Mouse (Mus musculus) ES-CJ7 (cell line): ENCODE results near the gene Trap1a.

Source experiments
- DNase-seq: peaks from one replicate; pipeline ENCODE4 v3.0.0; 2011; ENCODE audit warnings: low read depth, low spot score

The Trap1a gene

DNA sequence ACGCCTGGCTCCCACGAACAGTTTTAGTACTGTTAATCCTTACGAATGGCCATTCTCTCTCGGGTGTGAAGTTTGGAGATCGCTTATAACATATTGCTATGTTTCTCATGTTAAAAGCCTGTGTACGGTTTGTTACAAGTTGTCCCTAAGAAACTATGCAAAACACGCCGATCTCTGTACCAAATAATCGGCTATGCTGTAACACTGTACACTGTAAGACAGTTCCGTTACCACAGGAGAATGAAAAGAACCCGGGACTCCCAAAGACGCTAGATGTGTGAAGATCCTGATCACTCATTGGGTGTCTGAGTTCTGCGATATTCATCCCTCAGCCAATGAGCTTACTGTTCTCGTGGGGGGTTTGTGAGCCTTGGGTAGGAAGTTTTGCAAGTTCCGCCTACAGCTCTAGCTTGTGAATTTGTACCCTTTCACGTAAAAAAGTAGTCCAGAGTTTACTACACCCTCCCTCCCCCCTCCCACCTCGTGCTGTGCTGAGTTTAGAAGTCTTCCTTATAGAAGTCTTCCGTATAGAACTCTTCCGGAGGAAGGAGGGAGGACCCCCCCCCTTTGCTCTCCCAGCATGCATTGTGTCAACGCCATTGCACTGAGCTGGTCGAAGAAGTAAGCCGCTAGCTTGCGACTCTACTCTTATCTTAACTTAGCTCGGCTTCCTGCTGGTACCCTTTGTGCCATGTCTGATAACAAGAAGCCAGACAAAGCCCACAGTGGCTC is at the start of gene Trap1a:
Gene Trap1a, plus strand, starts transcription at position 421 of the 732 bp plus-strand sequence.
- DNase-seq: peak; percentile 94

DNA sequence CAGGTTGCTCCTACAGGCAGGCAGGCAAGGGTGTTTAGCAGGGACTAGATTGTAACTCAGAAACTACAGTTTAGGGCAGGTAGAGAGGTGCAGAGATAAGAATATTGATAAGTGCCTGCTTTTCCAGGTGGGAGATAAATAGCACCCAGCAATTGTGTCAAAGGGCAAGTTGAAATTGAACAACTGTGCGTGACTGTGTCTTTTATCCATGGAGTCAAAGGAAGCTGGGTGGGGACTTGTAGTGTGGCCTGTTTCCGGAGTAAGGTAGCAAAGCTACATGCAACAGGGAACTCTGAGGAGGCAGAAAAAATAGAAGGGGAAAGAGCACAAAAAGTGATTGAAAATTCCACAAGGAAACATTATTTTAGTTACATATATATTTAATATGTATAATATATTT is 40.4 kb upstream of the Trap1a start:
- DNase-seq: no peak

GRCm38 (mm10) chrX:139295325-139295724 is 38.2 kb upstream of the Trap1a start:
- no peak for DNase-seq

DNA sequence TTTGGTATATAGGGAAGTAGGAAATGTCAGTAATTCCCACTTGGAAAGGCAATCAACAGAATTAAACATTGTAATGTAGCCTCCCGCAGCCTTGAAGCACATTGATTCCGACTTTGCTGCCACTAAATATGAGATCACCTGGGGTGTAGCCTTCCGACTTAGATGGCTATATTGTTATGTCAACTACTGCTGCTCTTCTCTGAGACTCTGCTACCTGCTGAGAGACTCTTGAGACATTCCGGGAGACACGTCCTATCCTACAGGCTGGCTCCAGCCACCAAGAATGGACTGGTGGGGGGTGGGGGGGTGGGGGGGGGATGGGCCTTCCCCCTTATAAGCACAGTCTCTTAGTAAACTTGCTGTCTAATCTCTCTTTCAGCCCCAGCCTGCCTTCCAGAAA is 16.1 kb upstream of the Trap1a start:
- DNase-seq: peak; percentile 75

GRCm38 (mm10) chrX:139332583-139332982 is 900 bp upstream of the Trap1a start:
- DNase-seq: no peak

DNA sequence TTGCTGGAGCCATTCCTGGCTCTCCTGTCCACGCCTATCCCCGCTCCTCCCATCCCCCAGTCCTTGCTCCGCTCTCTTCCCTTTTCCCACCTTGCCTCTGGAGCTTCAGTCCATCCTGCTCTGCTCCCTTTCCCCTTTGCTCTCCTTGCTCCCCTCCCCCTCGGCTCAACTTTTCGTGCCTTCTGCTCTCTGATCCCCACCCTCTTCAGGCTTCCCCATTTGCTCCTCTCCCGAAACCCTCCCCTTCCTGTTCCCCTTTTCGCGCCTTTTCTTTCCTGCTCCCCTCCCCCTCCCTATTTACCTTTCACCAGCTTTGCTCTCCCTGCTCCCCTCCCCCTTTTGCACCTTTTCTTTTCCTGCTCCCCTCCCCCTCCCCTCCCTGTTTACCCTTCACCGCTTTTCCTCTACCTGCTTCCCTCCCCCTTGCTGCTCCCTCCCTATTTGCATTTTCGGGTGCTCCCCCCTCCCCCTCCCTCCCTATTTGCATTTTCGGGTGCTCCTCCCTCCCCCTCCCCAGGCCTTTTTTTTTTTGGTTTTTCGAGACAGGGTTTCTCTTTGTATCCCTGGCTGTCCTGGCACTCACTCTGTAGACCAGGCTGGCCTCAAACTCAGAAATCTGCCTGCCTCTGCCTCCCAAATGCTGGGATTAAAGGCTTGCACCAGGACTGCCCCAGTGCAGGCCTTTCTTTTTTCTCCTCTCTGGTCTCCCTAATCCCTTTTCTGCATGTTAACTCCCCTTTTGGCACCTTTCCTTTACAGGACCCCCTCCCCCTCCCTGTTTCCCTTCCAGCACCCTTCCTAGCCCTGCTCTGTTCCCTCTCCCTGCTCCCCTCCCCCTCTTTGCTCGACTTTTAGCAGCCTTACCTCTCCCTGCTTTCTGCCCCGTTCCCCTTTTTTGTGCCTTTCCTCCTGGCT is 1.3 kb downstream of the Trap1a start:
- DNase-seq: peak; percentile 95

DNA sequence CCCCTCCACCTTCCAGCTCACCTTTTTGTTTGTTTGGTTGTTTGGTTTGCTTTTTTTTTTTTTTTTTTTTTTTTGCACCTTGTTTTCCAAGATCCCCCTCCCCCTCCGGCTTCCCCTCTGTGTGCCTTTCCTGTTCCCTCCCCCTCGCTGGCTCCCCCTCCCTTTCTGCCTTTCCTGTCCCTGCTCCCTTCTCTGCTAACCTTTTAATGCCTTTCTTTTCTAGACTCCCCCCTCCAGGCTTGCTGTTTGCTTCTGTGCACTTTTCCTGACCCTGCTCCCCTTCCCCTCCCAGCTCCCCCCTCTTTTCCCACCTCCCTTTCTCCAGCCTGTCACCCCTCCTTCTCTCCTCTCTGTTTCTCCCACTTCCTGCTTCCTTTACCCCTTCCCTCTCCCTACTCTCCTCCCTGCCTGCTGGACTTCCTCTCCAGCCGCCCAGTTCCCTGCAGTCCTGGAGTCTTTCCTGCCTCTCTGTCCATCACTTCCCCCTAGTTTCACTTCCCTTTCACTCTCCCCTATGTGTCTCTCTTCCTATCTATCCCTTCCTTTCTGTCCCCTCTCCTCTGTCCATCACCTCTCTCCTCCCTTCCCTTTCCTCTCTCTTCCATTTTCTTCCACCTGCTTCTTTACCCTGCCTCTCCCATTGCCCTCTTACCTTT is 2.1 kb downstream of the Trap1a start:
- DNase-seq: peak; percentile 53

DNA sequence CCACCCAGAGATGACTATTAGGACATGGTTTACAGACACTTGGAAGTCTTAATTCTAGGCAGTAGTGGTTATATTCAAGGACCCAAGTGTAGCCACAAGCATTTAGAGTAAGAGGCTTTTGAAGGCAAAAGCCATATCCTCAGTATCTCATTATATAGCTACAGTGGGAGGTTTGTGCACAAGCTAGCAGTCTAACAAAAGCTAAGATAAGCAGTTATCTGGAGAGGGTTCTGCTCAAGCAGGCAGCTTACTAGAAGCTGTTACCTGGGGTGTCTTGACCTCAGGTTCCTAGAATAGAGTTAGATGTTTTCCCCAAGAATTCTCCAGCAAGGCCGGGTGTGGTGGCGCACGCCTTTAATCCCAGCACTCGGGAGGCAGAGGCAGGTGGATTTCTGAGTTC is 6.1 kb downstream of the Trap1a start:
- DNase-seq: no peak

GRCm38 (mm10) chrX:139341185-139341584 is 7.7 kb downstream of the Trap1a start:
- DNase-seq: no peak

DNA sequence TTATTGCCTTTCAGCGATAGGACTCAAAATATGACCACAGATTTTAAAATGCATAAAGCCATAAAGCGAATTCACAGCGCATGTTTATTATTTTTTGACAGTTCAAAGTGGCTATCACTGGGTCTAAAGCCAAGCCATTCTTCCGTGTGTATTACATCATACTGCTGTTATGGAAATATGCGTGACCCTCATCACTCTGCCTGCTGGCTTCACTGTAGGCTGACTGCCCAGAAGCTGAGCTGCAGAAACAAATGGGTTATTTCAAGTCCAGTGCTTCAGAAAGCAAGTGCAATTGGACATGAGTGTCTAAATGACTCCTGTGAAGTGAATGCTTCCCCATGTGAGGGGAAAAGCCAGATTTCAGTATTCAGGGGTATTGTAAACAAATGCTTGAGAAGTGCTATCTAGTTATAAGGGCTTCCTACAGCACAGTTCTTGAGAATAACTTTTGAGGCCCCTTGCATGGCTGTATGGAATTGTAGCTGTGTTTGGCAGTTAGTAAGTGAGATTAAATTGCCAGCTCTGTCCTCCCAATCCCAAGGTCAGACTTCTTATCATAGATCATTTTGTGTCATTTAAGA is 18.8 kb downstream of the Trap1a start:
- no peak for DNase-seq

- peak; percentile 82 for DNase-seq
These were observed 24.3 kb downstream of the Trap1a start for GRCm38 (mm10) chrX:139357639-139358260.

DNA sequence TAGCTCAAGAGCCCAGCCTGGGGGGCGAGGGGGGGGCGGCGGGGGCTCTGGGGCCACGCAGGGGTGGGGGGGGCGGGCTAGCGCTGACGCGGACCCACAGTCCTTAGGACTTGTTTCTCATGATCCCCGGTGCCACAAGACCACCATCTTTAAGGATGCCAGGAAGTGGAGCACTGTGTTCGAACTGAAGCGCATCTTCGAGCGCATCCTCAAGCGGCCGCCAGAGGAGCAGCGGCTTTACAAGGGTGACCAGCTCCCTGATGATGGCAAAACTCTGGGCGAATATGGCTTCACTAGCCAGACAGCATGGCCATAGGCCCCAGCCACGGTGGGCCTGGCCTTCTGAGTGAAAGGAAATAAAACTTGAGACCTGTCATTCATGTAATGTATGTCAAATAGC is 24.9 kb downstream of the Trap1a start:
- DNase-seq: peak; percentile 52

DNA sequence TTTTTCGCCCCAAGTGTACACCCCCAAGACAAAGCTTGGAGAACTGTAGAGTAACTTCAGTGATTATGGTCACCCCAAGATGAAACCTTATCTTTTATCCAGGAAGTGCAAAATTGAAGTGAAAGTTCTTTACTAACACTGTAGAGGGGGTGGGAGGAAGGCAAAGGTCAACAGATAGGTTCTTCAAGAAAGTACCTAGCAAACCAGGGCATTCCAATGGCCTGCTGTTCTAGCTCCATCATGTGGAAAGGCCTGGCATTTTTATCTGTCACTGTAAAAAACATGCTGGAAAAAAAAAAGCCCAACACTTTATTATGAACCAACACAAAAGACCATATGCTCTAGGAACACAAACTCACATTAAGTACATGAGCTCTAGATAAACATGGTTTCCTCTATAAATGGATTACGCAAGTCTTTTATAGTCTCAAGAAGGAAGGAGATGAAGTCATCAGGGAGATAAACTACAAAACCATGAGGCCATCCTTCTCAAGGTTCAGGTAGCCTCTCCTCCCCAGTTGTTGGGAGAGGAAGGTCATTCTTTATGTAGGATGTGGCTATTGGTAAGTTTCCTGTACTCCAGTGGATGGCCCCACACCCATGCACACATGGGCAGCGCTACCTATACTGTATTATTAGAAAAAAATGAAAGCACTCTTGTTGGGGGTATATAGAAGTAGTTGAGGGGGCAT is 33.5 kb downstream of the Trap1a start:
- DNase-seq: no peak

DNA sequence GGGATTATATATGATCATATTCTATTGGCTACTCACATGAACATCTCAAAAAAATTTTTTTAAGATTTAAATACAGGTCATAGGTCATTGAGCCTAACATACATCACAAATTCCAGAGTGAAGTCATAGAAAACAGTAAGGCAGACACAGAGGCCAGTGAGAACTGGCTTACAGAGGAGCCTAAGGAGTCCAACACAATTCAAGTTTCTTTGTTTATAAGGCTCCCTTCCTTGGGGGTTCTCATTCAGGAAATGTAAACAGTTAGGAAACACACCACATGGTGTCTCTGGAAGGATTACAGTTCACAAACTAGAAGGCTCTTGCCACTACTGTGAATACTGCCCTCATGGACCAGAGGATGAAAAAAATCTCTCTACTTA is 34.0 kb downstream of the Trap1a start:
- DNase-seq: no peak

GRCm38 (mm10) chrX:139369122-139369521 is 35.6 kb downstream of the Trap1a start:
- peak; percentile 9 for DNase-seq

- peak; percentile 20 for DNase-seq
These were observed 39.2 kb downstream of the Trap1a start for GRCm38 (mm10) chrX:139372665-139373064.
